Mouse (Mus musculus) hindbrain, embryonic 15.5 days (tissue): ENCODE data around the gene Mrpl33. TPM values are rescaled to one million over a fixed set of nuclear protein-coding genes. Genes with fewer than 3 reads are reported as not detected.

Experiments used
- ATAC-seq: fragments of 200-750 bp; cut with Nextera tagmentation; 2 replicates; pipeline ENCODE4 v1.8.0; 2017; ENCODE audit warnings: low read depth, moderate number of reproducible peaks, moderate TSS enrichment; ENCODE audit not compliant: low FRiP score
- H3K27ac ChIP-seq: fragments of 300-500 bp; sonication (generic); replicated peaks from 2 replicates; pipeline ENCODE4 v1.5.1; 2015; ENCODE audit warnings: mild to moderate bottlenecking, inconsistent platforms
- H3K27me3 ChIP-seq: fragments of 300-500 bp; sonication (generic); 2 replicates; pipeline ENCODE4 v1.6.1; 2015; ENCODE audit warnings: control low read depth, inconsistent platforms
- H3K36me3 ChIP-seq: fragments of 300-500 bp; sonication (generic); 2 replicates; pipeline ENCODE4 v1.6.1; 2015; ENCODE audit warnings: control low read depth, inconsistent platforms
- H3K4me1 ChIP-seq: fragments of 300-500 bp; sonication (generic); replicated peaks from 2 replicates; pipeline ENCODE4 v1.6.1; 2015; ENCODE audit warnings: control low read depth, inconsistent platforms
- H3K4me2 ChIP-seq: fragments of 300-500 bp; sonication (generic); 2 replicates; pipeline ENCODE4 v1.6.1; 2015; ENCODE audit warnings: moderate library complexity, mild to moderate bottlenecking, inconsistent platforms
- H3K4me3 ChIP-seq: fragments of 300-500 bp; sonication (generic); 2 replicates; pipeline ENCODE4 v1.5.1; 2015; ENCODE audit warnings: mild to moderate bottlenecking, inconsistent platforms
- H3K9ac ChIP-seq: fragments of 300-500 bp; sonication (generic); 2 replicates; pipeline ENCODE4 v1.6.1; 2015; ENCODE audit warnings: inconsistent platforms
- H3K9me3 ChIP-seq: fragments of 300-500 bp; sonication (generic); 2 replicates; pipeline ENCODE4 v1.6.1; 2016; ENCODE audit warnings: control low read depth, inconsistent platforms
- WGBS: fragments of 180-500 bp; shearing (Covaris S2); methylation state at CpG from one replicate; pipeline ENCODE4 v1.1.7; 2015; 5-methylcytosine and 5-hydroxymethylcytosine counted together
- polyA plus RNA-seq: library from polyadenylated mRNA; unstranded; fragments of >200 nt; fragmentation: Nextera tagmentation; extraction: Ambion mirVana; gene quantifications from 2 replicates; pipeline ENCODE4 v1.2.1, GENCODE M21; 2015

Mrpl33 gene
- polyA plus RNA-seq, 1 experiment from 2014 or later = 213 TPM

DNA sequence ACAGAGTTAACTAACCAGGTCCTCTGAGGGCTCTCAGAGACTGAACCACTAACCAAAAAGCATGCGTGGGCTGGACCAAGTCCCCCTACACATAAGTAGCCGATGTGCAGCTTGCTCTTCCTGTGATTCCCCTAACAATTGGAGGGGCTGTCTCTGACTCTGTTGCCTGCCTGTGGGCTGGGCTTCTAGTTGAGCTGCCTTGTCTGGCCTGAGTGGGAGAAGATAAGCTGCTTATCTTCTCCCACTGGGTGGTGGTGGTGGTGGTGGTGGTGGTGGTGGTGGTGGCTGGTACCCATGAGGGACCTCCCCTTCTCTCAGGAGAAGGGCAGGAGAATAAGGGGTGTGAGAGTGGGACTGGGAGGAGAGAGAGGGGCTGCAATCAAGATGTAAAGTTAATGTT, 89.3 kb downstream of the Mrpl33 start:
- ATAC-seq = no peak
- Histone ChIP-seq H3K4me3 (no peak overlapping the region), H3K27ac (no peak overlapping the region), H3K27me3 (no peaks in the 10 kb centered on the region), H3K36me3 (no peaks in the 10 kb centered on the region), H3K4me1 (no peaks in the 10 kb centered on the region), H3K9me3 (no peaks in the 10 kb centered on the region), H3K9ac (no peak overlapping the region), H3K4me2 (no peak overlapping the region)
- 64% methylated on average over 2 of the region's 2 CpGs for WGBS

GRCm38 (mm10) chr5:31687972-31688371, 91.2 kb downstream of the Mrpl33 start:
- no peak for ATAC-seq
- Histone ChIP-seq H3K9me3 (no peaks in the 10 kb centered on the region), H3K9ac (no peak overlapping the region), H3K4me2 (no peak overlapping the region), H3K36me3 (no peaks in the 10 kb centered on the region), H3K27ac (no peak overlapping the region), H3K4me1 (no peaks in the 10 kb centered on the region), H3K27me3 (no peaks in the 10 kb centered on the region), H3K4me3 (no peak overlapping the region)
- WGBS = 89% methylated on average over 3 of the region's 3 CpGs

DNA sequence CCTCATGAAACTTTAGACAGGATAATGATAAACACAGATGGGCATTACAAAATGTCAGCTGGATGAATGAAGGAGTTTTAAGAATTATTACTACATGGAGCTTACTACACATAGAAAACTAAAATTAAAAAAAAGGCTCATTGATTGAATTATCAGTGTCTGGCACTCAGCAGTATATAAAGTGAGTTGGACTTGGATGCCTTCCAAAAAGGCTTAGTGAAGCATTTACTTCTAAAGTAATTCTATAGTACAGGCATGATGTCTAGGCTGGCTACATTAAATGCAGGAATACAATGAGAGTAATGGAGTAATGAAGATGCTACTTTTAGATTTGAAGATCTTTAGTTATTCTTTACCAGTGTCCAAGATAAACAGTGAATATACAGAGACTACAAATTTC, 96.5 kb downstream of the Mrpl33 start:
- Histone ChIP-seq H3K27ac (no peak overlapping the region), H3K36me3 (no peaks in the 10 kb centered on the region), H3K9ac (no peak overlapping the region), H3K4me2 (no peak overlapping the region), H3K4me1 (0 out of 2 replicates have a peak, but pooled peaks cover 5% of the 10 kb centered on the region), H3K9me3 (no peaks in the 10 kb centered on the region), H3K4me3 (no peak overlapping the region), H3K27me3 (no peaks in the 10 kb centered on the region)
- ATAC-seq = no peak

DNA sequence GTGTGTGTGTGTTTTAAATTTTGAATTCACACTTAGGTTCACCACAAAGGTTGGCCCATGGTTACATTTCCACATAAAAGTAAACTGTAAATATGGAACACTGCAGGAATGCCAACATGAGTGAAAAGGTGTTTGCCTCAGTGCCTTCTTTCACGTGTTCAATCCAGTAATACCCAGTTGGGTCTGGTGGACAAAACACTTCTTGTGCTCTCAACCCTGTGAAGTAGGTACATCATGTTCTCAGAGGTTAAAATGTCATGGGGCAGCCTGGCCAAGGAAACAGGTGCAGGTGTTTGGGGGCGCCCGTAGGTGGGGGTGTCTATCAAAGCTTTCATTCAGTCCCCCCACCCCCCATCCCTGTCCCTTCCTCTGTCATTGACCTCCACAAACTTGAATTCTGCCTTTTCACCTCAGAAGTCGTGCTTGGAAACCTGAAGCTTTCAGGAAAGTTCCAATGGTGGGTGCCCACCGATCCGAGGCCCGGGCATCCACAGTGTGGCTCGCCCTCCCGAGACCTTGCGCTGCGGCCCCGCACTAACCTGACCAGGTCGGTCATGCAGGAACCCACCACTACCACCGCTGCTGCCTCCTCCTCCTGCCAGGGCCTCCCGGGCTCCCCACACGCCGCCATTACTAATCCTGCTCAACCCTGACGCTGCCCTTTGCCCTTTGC, 100.4 kb downstream of the Mrpl33 start, which contains the start of gene Rbks:
Gene Rbks, minus strand, starts transcription at position 657 of the 673 bp plus-strand sequence.
- Histone ChIP-seq H3K27me3 (no peaks in the 10 kb centered on the region), H3K27ac (peak within 1 kb of the TSS; percentile 94), H3K36me3 (no peaks in the 10 kb centered on the region), H3K4me1 (0 out of 2 replicates have a peak, but pooled peaks cover 11% of the 10 kb centered on the region), H3K4me3 (peak within 1 kb of the TSS; percentile 87), H3K4me2 (peak within 1 kb of the TSS; percentile 81), H3K9me3 (no peaks in the 10 kb centered on the region), H3K9ac (peak within 1 kb of the TSS; percentile 90)
- 7% methylated on average over 18 of the region's 18 CpGs for WGBS
- no peak; the same call in 1 of the 2 replicates for ATAC-seq

- WGBS = under 1% methylated on average over 70 of the region's 71 CpGs
- peak; percentile 96 for ATAC-seq
- H3K36me3 ChIP-seq = no peaks in the 10 kb centered on the region
These were observed 101.0 kb downstream of the Mrpl33 start, which contains the start of gene Babam2 for GRCm38 (mm10) chr5:31697644-31698296. Gene Babam2, plus strand, starts transcription at chr5:31697684.

DNA sequence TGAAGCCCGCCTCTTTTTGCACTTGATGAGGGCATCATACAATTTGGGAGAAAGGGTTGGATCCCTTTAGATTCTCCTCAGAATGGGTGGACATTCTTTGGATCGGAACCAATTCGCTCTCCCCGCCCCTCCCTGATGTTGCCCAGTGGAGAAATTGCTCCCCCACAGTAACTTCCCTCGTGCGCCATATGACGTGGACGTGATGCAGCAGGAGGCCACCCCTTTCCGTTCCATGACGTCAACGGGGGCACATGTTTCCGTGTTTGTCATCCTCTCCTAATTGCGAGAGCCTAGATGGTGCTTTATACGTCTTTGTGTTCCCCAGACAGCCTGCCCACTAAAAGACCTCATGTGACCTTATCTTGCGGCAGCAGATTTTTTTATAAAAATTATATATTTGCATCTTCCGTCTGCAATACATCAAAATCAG, 101.6 kb downstream of the Mrpl33 start:
- Histone ChIP-seq H3K4me1 (0 out of 2 replicates have a peak, but pooled peaks cover 11% of the 10 kb centered on the region), H3K27me3 (no peaks in the 10 kb centered on the region), H3K27ac (peak overlapping the region; percentile 94), H3K9ac (peak overlapping the region; percentile 90), H3K36me3 (no peaks in the 10 kb centered on the region), H3K4me2 (peak overlapping the region; percentile 81), H3K4me3 (peak overlapping the region; percentile 87), H3K9me3 (no peaks in the 10 kb centered on the region)
- WGBS = 5% methylated on average over 16 of the region's 16 CpGs
- ATAC-seq = peak; percentile 84

More at GRCm38 (mm10) chr5:31697644-31698296, 101.0 kb downstream of the Mrpl33 start, which contains the start of gene Babam2:
- H3K4me1 ChIP-seq = 0 out of 2 replicates have a peak, but pooled peaks cover 11% of the 10 kb centered on the region
- no peaks in the 10 kb centered on the region for H3K9me3 ChIP-seq
- H3K4me3 ChIP-seq = peak within 1 kb of the TSS; percentile 87
- H3K27ac ChIP-seq = peak within 1 kb of the TSS; percentile 94
- H3K4me2 ChIP-seq = peak within 1 kb of the TSS; percentile 81
- H3K27me3 ChIP-seq = no peaks in the 10 kb centered on the region
- H3K9ac ChIP-seq = peak within 1 kb of the TSS; percentile 90

DNA sequence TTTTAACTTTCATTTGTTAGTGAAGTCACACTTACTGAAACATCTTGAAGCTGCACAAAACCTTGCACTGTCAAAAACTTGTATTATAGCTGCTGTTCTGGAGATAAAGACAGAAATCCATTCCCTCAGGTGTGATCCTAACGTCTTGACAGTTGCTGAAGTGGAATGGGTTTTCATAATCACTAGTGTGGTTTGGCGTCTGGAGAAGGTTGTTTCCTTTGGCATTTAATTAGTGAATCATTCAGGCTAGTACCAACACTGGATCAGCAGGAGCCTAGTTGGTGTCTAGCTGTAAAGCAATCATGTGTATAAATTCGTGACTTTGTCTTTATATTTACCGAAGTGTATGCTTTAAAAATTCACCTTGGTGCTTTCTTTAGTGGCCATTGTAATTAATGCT, 102.2 kb downstream of the Mrpl33 start:
- Histone ChIP-seq H3K27ac (no peak overlapping the region), H3K36me3 (no peaks in the 10 kb centered on the region), H3K9me3 (no peaks in the 10 kb centered on the region), H3K4me2 (peak overlapping the region; percentile 81), H3K27me3 (no peaks in the 10 kb centered on the region), H3K4me1 (0 out of 2 replicates have a peak, but pooled peaks cover 11% of the 10 kb centered on the region), H3K4me3 (peak overlapping the region; percentile 87), H3K9ac (no peak overlapping the region)
- ATAC-seq = no peak
- 39% methylated on average over 4 of the region's 4 CpGs for WGBS

GRCm38 (mm10) chr5:31699397-31699796, 102.7 kb downstream of the Mrpl33 start:
- no peaks in the 10 kb centered on the region for H3K9me3 ChIP-seq
- H3K4me2 ChIP-seq = no peak overlapping the region
- H3K27ac ChIP-seq = no peak overlapping the region
- 0 out of 2 replicates have a peak, but pooled peaks cover 11% of the 10 kb centered on the region for H3K4me1 ChIP-seq
- no peaks in the 10 kb centered on the region for H3K27me3 ChIP-seq
- no peak for ATAC-seq
- no peak overlapping the region for H3K4me3 ChIP-seq
- H3K9ac ChIP-seq = no peak overlapping the region
- H3K36me3 ChIP-seq = no peaks in the 10 kb centered on the region

DNA sequence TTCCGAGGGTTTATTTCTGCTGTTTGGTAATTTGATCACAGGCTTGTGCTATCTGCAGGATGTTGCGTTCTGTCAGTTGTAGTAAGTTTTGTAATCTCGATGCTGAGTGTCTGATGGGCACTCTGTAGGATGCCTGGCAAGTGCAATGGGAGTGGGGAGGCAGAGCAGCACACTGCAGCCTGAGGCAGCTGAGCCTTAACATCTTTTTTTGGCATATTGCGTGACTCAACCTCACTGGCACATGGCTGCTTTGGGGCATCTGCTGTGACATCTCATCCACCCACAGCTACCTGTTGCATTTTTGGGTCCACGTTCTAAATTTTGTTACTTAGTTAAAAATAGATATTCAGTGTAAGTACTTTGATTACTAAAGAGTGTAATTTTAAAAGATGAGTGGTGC, 108.2 kb downstream of the Mrpl33 start:
- no peak overlapping the region for H3K4me3 ChIP-seq
- H3K4me1 ChIP-seq = no peaks in the 10 kb centered on the region
- H3K27me3 ChIP-seq = no peaks in the 10 kb centered on the region
- no peak overlapping the region for H3K9ac ChIP-seq
- no peak overlapping the region for H3K27ac ChIP-seq
- H3K9me3 ChIP-seq = no peaks in the 10 kb centered on the region
- WGBS = 91% methylated on average over 5 of the region's 5 CpGs
- H3K36me3 ChIP-seq = no peaks in the 10 kb centered on the region
- ATAC-seq = no peak
- no peak overlapping the region for H3K4me2 ChIP-seq

- H3K4me3 ChIP-seq = no peak overlapping the region
- no peak overlapping the region for H3K27ac ChIP-seq
- H3K4me2 ChIP-seq = no peak overlapping the region
- H3K4me1 ChIP-seq = no peaks in the 10 kb centered on the region
- no peaks in the 10 kb centered on the region for H3K36me3 ChIP-seq
- WGBS = 88% methylated on average over 4 of the region's 4 CpGs
- H3K9me3 ChIP-seq = no peaks in the 10 kb centered on the region
- H3K9ac ChIP-seq = no peak overlapping the region
- no peak for ATAC-seq
- no peaks in the 10 kb centered on the region for H3K27me3 ChIP-seq
These were observed 110.1 kb downstream of the Mrpl33 start for GRCm38 (mm10) chr5:31706826-31707225.

GRCm38 (mm10) chr5:31709389-31709788, 112.7 kb downstream of the Mrpl33 start:
- Histone ChIP-seq H3K36me3 (no peaks in the 10 kb centered on the region), H3K4me1 (no peaks in the 10 kb centered on the region), H3K27ac (no peak overlapping the region), H3K4me3 (no peak overlapping the region), H3K9ac (no peak overlapping the region), H3K27me3 (no peaks in the 10 kb centered on the region), H3K9me3 (no peaks in the 10 kb centered on the region), H3K4me2 (no peak overlapping the region)
- ATAC-seq = no peak
- WGBS = 83% methylated on average over 1 of the region's 1 CpGs

DNA sequence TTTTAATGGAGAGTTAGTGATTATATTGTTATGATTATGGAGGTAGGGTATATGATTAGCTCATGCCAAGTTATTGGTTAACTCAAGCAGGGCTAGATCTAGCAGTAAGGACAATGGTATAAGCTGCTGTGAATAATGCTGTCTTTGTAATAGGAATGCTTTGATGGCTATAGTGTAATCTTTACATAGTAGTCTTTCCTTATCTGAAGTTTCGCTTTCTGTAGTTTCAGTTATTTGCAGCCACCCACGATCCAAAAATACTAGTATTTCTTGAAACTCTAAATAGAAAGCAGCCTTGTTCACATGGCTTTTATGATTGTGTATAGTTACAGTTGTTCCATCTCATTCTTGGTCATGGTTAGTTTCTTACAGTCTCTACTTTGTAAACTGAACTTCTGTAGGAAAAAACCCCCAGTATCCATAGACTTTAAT, 116.6 kb downstream of the Mrpl33 start:
- Histone ChIP-seq H3K27ac (no peak overlapping the region), H3K9me3 (no peaks in the 10 kb centered on the region), H3K4me3 (no peak overlapping the region), H3K4me1 (no peaks in the 10 kb centered on the region), H3K36me3 (no peaks in the 10 kb centered on the region), H3K9ac (no peak overlapping the region), H3K4me2 (no peak overlapping the region), H3K27me3 (no peaks in the 10 kb centered on the region)
- 83% methylated on average over 2 of the region's 2 CpGs for whole genome bisulfite sequencing
- ATAC-seq = no peak
